Mouse (Mus musculus) induced T-regulatory cell, adult 2 months (primary cell): ENCODE measurements around the gene Gm2030.
"Not testable (repeated sequence)": the region's sequence is repeated elsewhere in the genome, so short reads cannot be mapped to it uniquely, and the experiment has no call there.

Experiments used
- DNase-seq: peaks from one replicate; pipeline ENCODE4 v3.0.0-alpha.2; 2012; ENCODE audit warnings: low read depth

Gene Gm2030

DNA sequence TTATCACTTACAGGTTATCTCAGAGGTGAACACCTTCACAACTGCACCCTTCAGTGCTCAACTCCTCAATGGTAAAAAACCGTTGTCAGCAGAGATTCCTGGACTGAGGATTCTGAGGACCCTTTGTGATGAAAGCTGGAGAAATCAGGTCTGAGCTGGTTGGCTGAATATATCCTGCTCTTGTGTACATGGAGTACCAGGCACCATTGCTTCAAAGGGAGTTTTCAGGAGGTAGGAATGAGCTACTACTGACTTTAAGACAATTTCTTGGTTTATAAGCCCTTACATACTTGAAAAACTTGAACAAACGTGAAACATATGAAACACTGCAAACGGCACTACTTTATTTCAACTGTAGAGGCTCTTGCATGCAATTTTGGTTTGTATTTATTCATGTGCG lies at the start of gene Gm2030:
Gene Gm2030 (minus strand): TSS at position 101 of the 400 bp plus-strand sequence.
- not testable (repeated sequence) for DNase-seq
